Comparison of ENCODE assay signal across 18 mouse cellular contexts in the genomic region with DNA sequence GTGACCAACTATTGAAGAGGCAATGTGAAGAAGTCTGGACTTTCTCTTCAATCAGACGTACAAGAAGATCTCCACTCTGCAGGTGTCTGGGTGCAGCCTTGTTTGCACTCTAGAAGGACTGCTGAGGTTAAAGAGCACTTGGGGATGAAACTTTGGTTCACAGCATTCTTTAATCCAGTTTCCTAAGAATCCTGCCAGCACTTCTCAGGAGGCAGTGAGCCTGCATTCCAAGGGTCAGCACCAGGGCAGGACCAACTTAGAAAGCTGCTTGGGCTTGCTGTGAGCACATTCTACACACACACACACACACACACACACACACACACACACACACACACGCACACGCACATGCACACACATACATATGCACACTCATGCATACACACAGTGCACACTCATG.
DNase-seq lines count a peak whose midpoint lies in the region; TF ChIP-seq lines count a peak whose summit lies in the region.
"Had no signal": no experiment of that assay in that cellular context is flagged by ENCODE, and none has a peak within 500 bp of the region (broad histone marks: within the 10 kb centered on the region; RNA-seq: fewer than 3 reads in every experiment).

No protein-coding gene starts in this region.

- no peak for TF ChIP-seq POLR2A in kidney, adult 2 months (IDR thresholded peaks at IDR 0.05; ENCODE audit: low read depth, low read length)

- H3K36me3 ChIP-seq in kidney, adult 2 months (ENCODE audit: control insufficient read depth, insufficient read depth, low read length), result no peaks in the 10 kb centered on the region
- H3K36me3 ChIP-seq: embryonic facial prominence, embryonic 13.5 days; forebrain, embryonic 12.5 days; heart, embryonic 10.5 days; hindbrain, embryonic 13.5 days had no signal

- 70% methylated on average over 3 of the region's 3 CpGs for WGBS in kidney, adult 2 months

- TF ChIP-seq CTCF in kidney, adult 2 months (conservative IDR thresholded peaks at IDR 0.05; ENCODE audit: insufficient read depth, insufficient read length, low read depth, low read length), result no peak

- no peak overlapping the region for H3K27ac ChIP-seq in kidney, adult 2 months (ENCODE audit: insufficient read depth, low read depth, low read length)
- H3K27ac ChIP-seq: embryonic facial prominence, embryonic 13.5 days; forebrain, embryonic 12.5 days; heart, embryonic 10.5 days; hindbrain, embryonic 13.5 days had no signal

- no peak overlapping the region for H3K4me3 ChIP-seq in kidney, adult 2 months (ENCODE audit: insufficient read depth, low read depth, low read length)
- H3K4me3 ChIP-seq: embryonic facial prominence, embryonic 13.5 days; forebrain, embryonic 12.5 days; heart, embryonic 10.5 days; hindbrain, embryonic 13.5 days had no signal

- no peaks in the 10 kb centered on the region for H3K4me1 ChIP-seq in kidney, adult 2 months (ENCODE audit: control insufficient read depth, insufficient read depth, low read length)
- H3K4me1 ChIP-seq: embryonic facial prominence, embryonic 13.5 days; forebrain, embryonic 12.5 days; heart, embryonic 10.5 days; hindbrain, embryonic 13.5 days had no signal

- no peaks in the 10 kb centered on the region for H3K27me3 ChIP-seq in kidney, adult 2 months (replicated peaks; ENCODE audit: control insufficient read depth, insufficient read depth, low read length)
- H3K27me3 ChIP-seq: forebrain, embryonic 12.5 days; hindbrain, embryonic 13.5 days had no signal

- DNase-seq in kidney, adult 2 months, result peak; percentile 64
- DNase-seq in kidney, adult 18-20 months, result no peak
- DNase-seq in kidney, postnatal 36 days, result peak; percentile 26 to 32
- no peak for DNase-seq in kidney, adult 11 months
- peak; percentile 25 for DNase-seq in lung, postnatal 10 days
- DNase-seq in lung, postnatal 25 days (ENCODE audit: low spot score), result no peak
- no peak for DNase-seq in embryo, embryonic 9.5 days (ENCODE audit: extremely low spot score)
- DNase-seq: adrenal gland, postnatal 14 days; B cell, adult 2 months; cerebellum, adult 11-12 months; cerebellum, adult 9-10 months; cerebellum, postnatal 25 days; gastrocnemius, postnatal 10 days; heart, adult 18-20 months had no signal

Comparison
In these comparisons a context has a peak if more than half of its experiments do, and no peak if none do; other contexts are left out.
1. DNase-seq: peak in kidney, adult 2 months (single experiment), kidney, postnatal 36 days (2 of 2) and lung, postnatal 10 days (single experiment); none in kidney, adult 18-20 months (single experiment), kidney, adult 11 months (single experiment), lung, postnatal 25 days (single experiment) and embryo, embryonic 9.5 days (single experiment).